ENCODE assay signal across 31 mouse cellular contexts in genomic region chr9:120135454-120135853, GRCm38 (mm10). TPM values are rescaled to one million over a fixed set of nuclear protein-coding genes. Genes with fewer than 3 reads are reported as not detected.
"Had no signal": no experiment of that assay in that cellular context is flagged by ENCODE, and none has a peak within 500 bp of the region (broad histone marks: within the 10 kb centered on the region; RNA-seq: fewer than 3 reads in every experiment).

No protein-coding gene starts in this region.

- H3K4me1 ChIP-seq: heart, embryonic 13.5 days; hindbrain, embryonic 13.5 days; hindbrain, embryonic 15.5 days; limb, embryonic 10.5 days; limb, embryonic 12.5 days had no signal

- H3K4me2 ChIP-seq: heart, embryonic 11.5 days; heart, embryonic 13.5 days; heart, embryonic 15.5 days; hindbrain, embryonic 13.5 days; hindbrain, embryonic 15.5 days; limb, embryonic 12.5 days; liver, embryonic 11.5 days had no signal

- ATAC-seq: hindbrain, postnatal 0 days; intestine, embryonic 16.5 days had no signal

- H3K27ac ChIP-seq: heart, adult 2 months; heart, embryonic 13.5 days; heart, embryonic 15.5 days; hindbrain, embryonic 13.5 days; hindbrain, embryonic 15.5 days; hindbrain, postnatal 0 days; layer of hippocampus, adult 2 months; left cerebral cortex, adult 2 months; limb, embryonic 10.5 days; limb, embryonic 12.5 days had no signal

- H3K9me3 ChIP-seq: heart, embryonic 13.5 days; heart, embryonic 15.5 days; hindbrain, embryonic 13.5 days; hindbrain, embryonic 15.5 days; limb, embryonic 10.5 days; limb, embryonic 12.5 days had no signal

- H3K27me3 ChIP-seq: heart, embryonic 13.5 days; heart, embryonic 15.5 days; hindbrain, embryonic 13.5 days; hindbrain, embryonic 15.5 days; limb, embryonic 12.5 days had no signal

- DNase-seq: gastrocnemius, postnatal 14 days; gastrocnemius, postnatal 36 days; heart, adult 11 months; heart, adult 2 months; heart, postnatal 14 days; heart, postnatal 36 days; kidney, adult 11 months; kidney, adult 2 months; kidney, adult 9 months; kidney, postnatal 10 days; kidney, postnatal 25 days; kidney, postnatal 4 days; liver had no signal

- H3K4me3 ChIP-seq: heart, adult 2 months; heart, embryonic 13.5 days; heart, embryonic 15.5 days; hindbrain, embryonic 13.5 days; hindbrain, embryonic 15.5 days; layer of hippocampus, adult 2 months; left cerebral cortex, adult 2 months; limb, embryonic 10.5 days; limb, embryonic 12.5 days had no signal

- H3K9ac ChIP-seq: heart, embryonic 13.5 days; heart, embryonic 15.5 days; hindbrain, embryonic 13.5 days; hindbrain, embryonic 15.5 days; limb, embryonic 12.5 days had no signal

RNA-seq across cellular contexts. Expression of gene Mobp, which starts 14.1 kb away (rescaled TPM):
- polyA plus RNA-seq: heart, adult 2 months; heart, embryonic 11.5 days; heart, embryonic 13.5 days; hindbrain, embryonic 11.5 days; hindbrain, embryonic 13.5 days; intestine, embryonic 14.5 days; intestine, embryonic 16.5 days; kidney, adult 2 months; kidney, embryonic 16.5 days; limb, embryonic 10.5 days; limb, embryonic 12.5 days; limb, embryonic 14.5 days; liver, embryonic 11.5 days had no signal

RNA-seq across cellular contexts. Expression of gene Ccr8, which starts 43.5 kb away (rescaled TPM):
- polyA plus RNA-seq: gonadal fat pad, adult 2 months; heart, adult 2 months; heart, embryonic 11.5 days; heart, embryonic 13.5 days; heart, postnatal 0 days; hindbrain, embryonic 11.5 days; hindbrain, embryonic 13.5 days; hindbrain, embryonic 15.5 days; hindbrain, postnatal 0 days; kidney, embryonic 16.5 days; limb, embryonic 10.5 days; limb, embryonic 12.5 days; liver, embryonic 11.5 days had no signal
